Mouse (Mus musculus): ENCODE results near the gene Rab5b. TPM values are rescaled to one million over a fixed set of nuclear protein-coding genes. Genes with fewer than 3 reads are reported as not detected.
A peak's percentile ranks its signal among the peaks of the same experiment; 100 is the strongest.

Gene Rab5b
- polyA plus RNA-seq, 1 experiment from 2014 or later: 60.5 TPM

DNA sequence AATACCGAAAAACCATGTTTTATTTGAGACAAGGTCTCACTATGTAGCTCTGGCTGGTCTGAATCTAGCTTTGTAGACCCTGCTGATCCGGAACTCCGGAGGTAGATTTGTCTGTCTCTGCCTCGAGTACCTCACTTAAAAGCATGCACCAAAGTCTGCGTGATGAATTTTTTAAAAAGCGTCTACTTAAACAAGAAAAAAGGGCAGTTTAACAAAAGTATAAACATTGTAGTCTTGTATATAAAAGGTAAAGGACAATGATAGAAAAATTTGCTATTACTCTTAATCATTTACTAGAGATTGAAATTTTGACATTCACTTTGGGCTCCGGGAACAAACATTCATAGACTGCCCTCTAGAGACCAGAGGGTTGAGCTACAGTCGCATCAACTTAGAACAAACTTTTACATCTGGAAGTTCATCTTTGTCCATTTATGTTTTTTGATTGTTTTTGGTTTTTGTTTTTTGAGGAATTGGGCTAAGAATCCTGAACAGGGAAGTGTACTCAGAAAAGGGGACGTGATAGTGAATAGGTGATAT is 21.5 kb downstream of the Rab5b start:
- Histone ChIP-seq H3K4me1 (replicated peaks) (peaks cover 8% of the 10 kb centered on the region), H3K9ac (peak overlapping the region; percentile 57), H3K27ac (peak overlapping the region; percentile 33), H3K27me3 (replicated peaks) (no peaks in the 10 kb centered on the region), H3K4me3 (replicated peaks) (peak overlapping the region; percentile 61), H3K9me3 (no peaks in the 10 kb centered on the region), H3K4me2 (replicated peaks) (peak overlapping the region; percentile 78), H3K36me3 (no peaks in the 10 kb centered on the region)
- no peak for ATAC-seq
- WGBS: 2% methylated on average over 9 of the region's 9 CpGs

DNA sequence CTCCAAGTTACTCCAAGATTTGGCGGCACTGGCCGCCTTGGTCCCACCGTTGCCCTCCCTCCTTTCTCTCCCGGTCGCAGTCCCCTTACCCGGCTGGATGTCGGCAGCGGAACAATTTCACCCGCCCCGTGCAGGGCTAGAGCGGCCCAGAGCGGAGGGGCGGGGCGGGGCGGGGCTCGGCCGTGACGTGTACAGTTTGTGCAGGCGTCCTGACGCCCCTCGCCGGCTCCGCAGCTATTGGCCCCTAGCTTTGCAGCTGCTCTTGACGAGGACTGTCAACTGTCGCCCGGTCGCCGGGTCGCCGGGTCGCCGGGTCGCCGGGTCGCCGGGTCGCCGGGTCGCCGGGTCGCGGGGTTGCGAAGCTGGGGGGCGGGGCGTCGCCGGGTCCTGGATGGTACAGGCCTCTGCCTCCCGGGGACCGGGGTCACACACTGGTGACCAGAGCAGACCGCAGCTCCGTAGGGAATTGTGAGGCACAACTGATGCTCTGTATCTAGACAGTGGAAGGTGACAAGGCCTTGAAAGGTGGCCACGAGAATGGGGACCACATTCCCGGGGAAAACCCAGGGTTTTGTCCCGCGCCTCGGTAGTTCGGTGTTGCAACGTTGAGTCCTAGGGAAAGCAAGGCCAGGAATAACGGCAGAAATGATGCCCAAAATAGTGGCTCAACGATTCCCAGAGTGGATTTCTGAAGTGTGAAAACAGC is 22.1 kb downstream of the Rab5b start, which contains the start of gene Suox:
TSS of gene Suox (minus strand) at position 311 of the 706 bp plus-strand sequence.
- Histone ChIP-seq H3K4me1 (replicated peaks) (peaks cover 9% of the 10 kb centered on the region), H3K4me3 (replicated peaks) (peak within 1 kb of the TSS; percentile 61), H3K27me3 (replicated peaks) (no peaks in the 10 kb centered on the region), H3K27ac (peak within 1 kb of the TSS; percentile 33), H3K9me3 (no peaks in the 10 kb centered on the region), H3K4me2 (replicated peaks) (peak within 1 kb of the TSS; percentile 78), H3K9ac (peak within 1 kb of the TSS; percentile 57), H3K36me3 (no peaks in the 10 kb centered on the region)
- peak; percentile 90 for ATAC-seq
- WGBS: under 1% methylated on average over 60 of the region's 60 CpGs

DNA sequence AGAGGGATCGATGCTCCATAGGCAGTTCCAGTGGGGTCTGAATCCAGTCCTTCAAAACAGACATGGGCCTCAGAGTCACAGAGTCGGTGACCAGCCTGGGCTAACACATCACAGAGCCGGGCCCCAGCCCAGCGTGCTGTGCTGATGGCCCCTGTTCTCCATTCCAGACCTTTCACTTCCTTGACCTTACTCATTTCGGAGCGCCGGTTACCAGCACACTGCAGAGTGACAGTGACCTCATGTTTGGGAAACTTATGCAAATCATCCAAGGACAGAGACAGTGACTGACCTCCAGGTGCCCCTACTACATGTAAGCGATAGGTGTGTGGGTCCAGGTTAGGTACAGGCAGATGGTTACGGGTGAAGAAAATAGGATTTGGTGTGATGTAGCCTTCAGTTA is 24.9 kb downstream of the Rab5b start:
- Histone ChIP-seq H3K9me3 (no peaks in the 10 kb centered on the region), H3K9ac (no peak overlapping the region), H3K27me3 (replicated peaks) (no peaks in the 10 kb centered on the region), H3K27ac (no peak overlapping the region), H3K4me1 (replicated peaks) (peaks cover 9% of the 10 kb centered on the region), H3K4me2 (replicated peaks) (no peak overlapping the region), H3K4me3 (replicated peaks) (no peak overlapping the region), H3K36me3 (no peaks in the 10 kb centered on the region)
- no peak for ATAC-seq
- WGBS: 92% methylated on average over 9 of the region's 9 CpGs

DNA sequence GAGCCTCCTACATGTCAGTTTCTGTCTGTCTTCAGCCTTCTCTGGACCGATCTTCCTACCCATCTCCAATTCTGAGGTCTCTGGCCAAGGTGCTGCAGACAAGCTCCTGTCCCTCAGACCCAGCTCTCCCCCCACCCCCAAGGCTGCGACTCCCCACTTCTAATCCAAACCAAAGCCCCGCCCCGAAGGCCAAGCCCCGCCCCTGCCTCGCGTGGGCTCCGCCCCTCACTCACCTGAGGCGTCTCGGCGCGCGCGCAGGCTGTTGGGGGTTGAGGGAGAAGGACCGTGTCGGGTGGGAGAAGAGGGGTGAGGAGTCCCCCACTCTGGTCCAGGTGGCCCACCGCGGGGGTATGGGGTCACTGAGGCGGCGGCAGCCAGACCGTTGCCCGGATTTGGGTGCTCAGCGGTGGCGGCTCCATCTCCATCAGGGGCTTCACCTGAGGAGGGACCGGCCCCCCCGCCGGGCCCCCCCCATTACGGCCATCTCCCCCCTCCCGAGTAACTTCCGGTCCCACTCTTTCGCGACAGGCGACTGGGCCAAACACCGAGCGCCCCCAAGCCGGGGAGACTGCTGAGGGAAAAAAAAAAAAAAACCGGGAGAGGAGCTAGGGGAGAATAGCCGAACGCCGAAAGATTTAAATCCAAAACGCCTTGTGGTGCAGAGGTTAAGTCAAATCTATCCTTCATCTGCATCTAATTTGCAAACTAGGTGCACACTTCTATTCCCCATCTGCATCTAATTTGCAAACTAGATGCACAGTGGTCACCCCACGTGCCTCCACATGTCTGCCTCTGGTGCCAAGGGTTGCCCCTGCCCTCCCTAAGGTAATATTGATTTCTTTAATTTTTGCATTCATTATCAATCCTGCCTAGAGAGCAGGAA is 27.0 kb downstream of the Rab5b start:
- WGBS: under 1% methylated on average over 42 of the region's 42 CpGs
- Histone ChIP-seq H3K27me3 (replicated peaks) (no peaks in the 10 kb centered on the region), H3K4me2 (replicated peaks) (peak overlapping the region; percentile 84), H3K4me1 (replicated peaks) (peaks cover 9% of the 10 kb centered on the region), H3K27ac (peak overlapping the region; percentile 37; the same call in 1 of the 2 replicates), H3K9ac (peak overlapping the region; percentile 66), H3K9me3 (no peaks in the 10 kb centered on the region), H3K36me3 (no peaks in the 10 kb centered on the region), H3K4me3 (replicated peaks) (peak overlapping the region; percentile 77)
- ATAC-seq: peak; percentile 77

DNA sequence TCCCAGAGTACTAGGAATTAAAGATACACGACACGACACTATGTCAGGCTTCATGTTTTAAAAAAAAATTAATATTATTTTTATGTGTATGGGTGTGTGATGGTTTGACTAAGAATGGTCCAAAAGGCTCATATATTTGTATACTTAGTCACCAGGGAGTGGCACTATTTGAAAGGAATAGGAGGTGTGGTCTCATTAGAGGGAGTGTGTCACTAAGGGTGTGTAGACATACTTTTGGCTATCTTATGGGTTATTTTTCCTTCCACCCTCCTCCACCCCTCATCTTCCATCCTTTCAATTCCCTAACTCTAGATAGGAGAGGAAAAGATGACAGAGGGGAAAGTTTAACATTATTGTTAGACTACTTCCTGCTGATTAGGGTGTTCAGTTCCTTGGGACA is 30.3 kb downstream of the Rab5b start:
- no peaks in the 10 kb centered on the region for H3K9me3 ChIP-seq
- H3K4me1 ChIP-seq (replicated peaks): peaks cover 2% of the 10 kb centered on the region; the same call in 1 of the 2 replicates
- no peaks in the 10 kb centered on the region for H3K36me3 ChIP-seq
- H3K4me2 ChIP-seq (replicated peaks): no peak overlapping the region
- ATAC-seq: no peak
- H3K27me3 ChIP-seq (replicated peaks): no peaks in the 10 kb centered on the region
- H3K9ac ChIP-seq: no peak overlapping the region
- WGBS: 92% methylated on average over 2 of the region's 2 CpGs
- H3K27ac ChIP-seq: no peak overlapping the region
- H3K4me3 ChIP-seq (replicated peaks): no peak overlapping the region

DNA sequence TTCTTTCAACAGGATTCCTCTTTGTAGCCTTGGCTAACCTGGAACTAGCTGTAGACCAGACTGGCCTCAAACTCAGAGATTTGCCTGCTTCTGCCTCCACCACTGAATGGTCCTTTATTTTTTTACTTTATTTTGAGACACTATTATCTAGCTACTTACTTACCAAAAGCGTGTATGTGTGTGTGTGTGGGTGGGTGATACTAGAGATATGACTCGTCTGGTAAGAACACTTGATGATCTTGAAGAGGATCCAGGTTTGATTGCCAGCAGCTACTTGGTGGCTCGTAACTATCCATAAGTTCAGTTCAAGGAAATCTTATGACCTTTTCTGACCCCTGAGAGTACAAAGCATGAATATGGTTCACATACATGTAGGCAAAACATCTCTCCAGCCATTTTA is 30.8 kb downstream of the Rab5b start:
- Histone ChIP-seq H3K27me3 (replicated peaks) (no peaks in the 10 kb centered on the region), H3K9me3 (no peaks in the 10 kb centered on the region), H3K27ac (no peak overlapping the region), H3K4me1 (replicated peaks) (peaks cover 2% of the 10 kb centered on the region; the same call in 1 of the 2 replicates), H3K9ac (no peak overlapping the region), H3K4me3 (replicated peaks) (no peak overlapping the region), H3K4me2 (replicated peaks) (no peak overlapping the region), H3K36me3 (no peaks in the 10 kb centered on the region)
- ATAC-seq: no peak
- 87% methylated on average over 3 of the region's 3 CpGs for WGBS

DNA sequence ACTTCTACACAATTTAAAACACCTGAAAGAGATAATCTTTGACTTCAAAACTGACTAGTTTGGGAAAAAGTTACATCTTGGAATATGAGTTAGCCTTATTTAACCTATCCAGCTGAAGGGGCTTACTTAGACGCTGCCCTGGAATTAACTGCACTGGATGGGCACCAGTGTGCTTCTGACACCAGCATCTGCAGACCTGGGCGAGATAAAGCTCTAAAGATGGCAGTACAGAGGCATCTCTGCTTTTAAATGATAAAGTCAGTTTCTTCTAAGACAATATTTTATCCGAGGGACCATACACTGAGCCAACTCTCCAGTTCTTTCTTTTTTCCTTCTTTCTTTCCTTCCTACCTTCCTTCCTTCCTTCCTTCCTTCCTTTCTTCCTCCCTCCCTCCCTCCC is 31.3 kb downstream of the Rab5b start:
- no peak for ATAC-seq
- peaks cover 2% of the 10 kb centered on the region; the same call in 1 of the 2 replicates for H3K4me1 ChIP-seq (replicated peaks)
- H3K4me3 ChIP-seq (replicated peaks): no peak overlapping the region
- H3K36me3 ChIP-seq: no peaks in the 10 kb centered on the region
- no peak overlapping the region for H3K27ac ChIP-seq
- H3K27me3 ChIP-seq (replicated peaks): no peaks in the 10 kb centered on the region
- H3K4me2 ChIP-seq (replicated peaks): no peak overlapping the region
- no peak overlapping the region for H3K9ac ChIP-seq
- no peaks in the 10 kb centered on the region for H3K9me3 ChIP-seq
- 73% methylated on average over 3 of the region's 3 CpGs for WGBS

DNA sequence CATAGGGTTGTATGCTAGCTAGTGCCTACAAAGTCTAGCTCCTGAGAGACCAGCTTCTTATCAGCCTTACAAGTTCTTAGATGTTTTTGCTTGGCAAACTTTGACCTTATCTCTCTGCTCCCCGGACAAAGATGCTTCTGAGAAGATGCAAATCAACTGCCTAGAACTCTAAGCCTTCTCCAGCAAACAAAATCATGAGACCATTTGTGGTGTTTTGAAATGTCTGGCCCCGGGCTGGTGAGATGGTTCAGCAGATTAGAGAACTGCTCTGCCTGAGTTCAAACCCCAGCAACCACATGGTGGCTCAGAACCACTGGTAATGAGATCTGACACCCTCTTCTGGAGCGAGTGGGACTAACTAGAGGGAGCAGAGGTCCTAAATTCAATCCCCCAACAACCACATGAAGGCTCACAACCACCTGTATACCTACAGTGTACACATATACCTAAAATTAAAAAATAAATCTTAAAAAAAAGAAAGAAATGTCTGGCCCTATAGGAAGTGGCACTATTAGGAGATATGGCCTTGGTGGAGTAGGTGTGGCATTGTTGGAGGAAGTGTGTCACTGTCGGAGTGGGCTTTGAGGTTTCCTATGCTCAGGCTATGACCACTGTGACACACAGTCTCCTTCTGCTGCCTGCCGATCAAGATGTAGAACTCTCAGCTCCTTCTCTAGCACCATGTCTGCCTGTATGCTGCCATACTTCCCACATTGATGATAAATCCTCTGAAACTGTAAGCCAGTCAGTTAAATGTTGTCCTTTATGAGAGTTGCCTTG is 32.4 kb downstream of the Rab5b start:
- no peak overlapping the region for H3K4me3 ChIP-seq (replicated peaks)
- no peak overlapping the region for H3K4me2 ChIP-seq (replicated peaks)
- no peak overlapping the region for H3K27ac ChIP-seq
- H3K4me1 ChIP-seq (replicated peaks): no peaks in the 10 kb centered on the region
- H3K9ac ChIP-seq: no peak overlapping the region
- H3K27me3 ChIP-seq (replicated peaks): no peaks in the 10 kb centered on the region
- H3K36me3 ChIP-seq: no peaks in the 10 kb centered on the region
- 56% methylated on average over 5 of the region's 5 CpGs for WGBS
- no peaks in the 10 kb centered on the region for H3K9me3 ChIP-seq
- no peak for ATAC-seq

DNA sequence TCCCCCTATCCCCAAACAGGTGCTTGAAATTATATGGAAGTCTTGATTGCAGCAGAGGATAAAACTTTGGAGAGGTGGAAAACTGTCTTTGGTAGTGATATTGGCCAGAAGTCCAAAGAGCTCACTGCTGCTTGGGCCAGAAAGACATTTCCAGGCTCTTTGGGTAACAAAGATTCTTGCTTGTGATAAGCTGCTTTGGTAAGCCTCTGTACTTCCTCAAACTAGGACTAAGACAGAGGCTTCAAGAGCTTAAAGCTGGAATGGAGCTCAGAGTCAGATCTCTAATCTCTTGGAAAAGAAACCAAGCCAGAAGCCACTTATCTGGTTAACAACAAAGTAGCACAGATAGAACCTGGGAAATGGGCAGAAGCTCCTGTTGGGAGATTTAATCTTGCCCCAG is 33.6 kb downstream of the Rab5b start:
- Histone ChIP-seq H3K36me3 (no peaks in the 10 kb centered on the region), H3K4me3 (replicated peaks) (no peak overlapping the region), H3K27me3 (replicated peaks) (no peaks in the 10 kb centered on the region), H3K9ac (no peak overlapping the region), H3K4me1 (replicated peaks) (no peaks in the 10 kb centered on the region), H3K27ac (no peak overlapping the region), H3K4me2 (replicated peaks) (no peak overlapping the region), H3K9me3 (no peaks in the 10 kb centered on the region)
- no peak for ATAC-seq

DNA sequence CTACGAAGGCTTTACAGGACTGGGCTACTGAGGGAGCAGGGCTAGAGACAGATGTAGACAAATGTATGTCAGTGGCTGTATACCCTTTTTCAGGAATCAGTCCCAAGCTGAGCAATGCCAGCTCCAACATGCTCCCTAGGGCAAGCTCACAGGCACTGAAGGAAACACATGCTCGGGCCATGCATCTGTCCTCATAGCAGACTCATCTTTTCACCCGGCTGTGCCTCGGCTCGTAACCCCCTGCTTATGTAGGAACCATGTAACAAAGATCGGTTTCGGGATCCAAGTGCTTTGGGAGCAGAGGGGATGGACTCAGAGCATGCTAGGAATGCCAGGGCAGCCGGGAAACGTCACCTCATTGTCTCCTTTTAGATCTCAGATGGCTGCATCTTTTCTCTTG is 36.6 kb downstream of the Rab5b start:
- ATAC-seq: no peak
- WGBS: 39% methylated on average over 9 of the region's 9 CpGs

DNA sequence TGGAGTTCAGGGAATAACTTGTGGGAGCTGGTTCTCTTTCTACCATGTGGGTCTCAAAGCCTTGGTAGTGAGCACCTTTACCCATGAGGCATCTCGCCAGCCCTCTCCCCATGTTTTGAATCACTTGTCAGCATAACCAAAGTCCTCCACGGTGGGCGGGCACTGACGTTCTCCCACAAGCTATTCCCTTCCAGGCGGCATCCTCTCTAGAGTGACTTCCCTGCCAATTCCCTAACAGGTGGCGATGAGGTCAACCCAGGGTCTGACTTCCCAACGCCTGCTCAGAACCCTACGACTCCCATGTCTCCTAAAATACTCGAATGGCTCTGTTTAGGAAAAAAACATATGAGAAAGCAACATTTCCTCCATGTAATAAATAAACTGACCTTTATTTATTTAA is 38.2 kb downstream of the Rab5b start:
- H3K27me3 ChIP-seq (replicated peaks): no peaks in the 10 kb centered on the region
- no peak for ATAC-seq
- H3K9ac ChIP-seq: no peak overlapping the region
- H3K4me3 ChIP-seq (replicated peaks): no peak overlapping the region
- H3K36me3 ChIP-seq: no peaks in the 10 kb centered on the region
- no peak overlapping the region for H3K4me2 ChIP-seq (replicated peaks)
- no peaks in the 10 kb centered on the region for H3K9me3 ChIP-seq
- 50% methylated on average over 9 of the region's 9 CpGs for WGBS
- no peaks in the 10 kb centered on the region for H3K4me1 ChIP-seq (replicated peaks)
- no peak overlapping the region for H3K27ac ChIP-seq

More for the DNA sequence above, 36.6 kb downstream of the Rab5b start:
- H3K4me1 ChIP-seq (replicated peaks): no peaks in the 10 kb centered on the region
- no peaks in the 10 kb centered on the region for H3K36me3 ChIP-seq
- H3K27ac ChIP-seq: no peak overlapping the region
- H3K9ac ChIP-seq: no peak overlapping the region
- no peak overlapping the region for H3K4me3 ChIP-seq (replicated peaks)
- H3K27me3 ChIP-seq (replicated peaks): no peaks in the 10 kb centered on the region
- no peak overlapping the region for H3K4me2 ChIP-seq (replicated peaks)
- no peaks in the 10 kb centered on the region for H3K9me3 ChIP-seq

DNA sequence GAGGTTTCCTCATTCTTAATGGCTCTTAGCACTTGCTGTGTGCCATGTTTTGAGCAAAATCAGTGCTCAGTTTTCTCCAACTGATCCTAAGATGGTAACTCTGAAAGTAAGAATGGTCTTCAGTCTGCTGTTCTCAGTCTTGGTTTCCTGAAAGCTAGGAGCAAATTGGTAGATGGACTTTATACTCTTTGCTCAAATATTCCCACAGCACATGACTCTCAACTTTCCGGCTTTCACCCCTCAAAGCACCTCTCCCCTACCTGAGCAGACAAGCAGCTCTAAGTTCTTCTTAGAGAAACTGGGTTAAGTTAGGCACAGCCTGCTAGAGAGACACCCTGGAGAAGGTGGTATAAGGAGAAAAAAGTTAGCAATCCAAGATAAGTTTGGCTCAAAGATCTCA is 39.3 kb downstream of the Rab5b start:
- Histone ChIP-seq H3K9me3 (no peaks in the 10 kb centered on the region), H3K36me3 (no peaks in the 10 kb centered on the region), H3K4me1 (replicated peaks) (no peaks in the 10 kb centered on the region), H3K27ac (no peak overlapping the region), H3K9ac (no peak overlapping the region), H3K4me3 (replicated peaks) (no peak overlapping the region), H3K4me2 (replicated peaks) (no peak overlapping the region), H3K27me3 (replicated peaks) (no peaks in the 10 kb centered on the region)
- 67% methylated on average over 1 of the region's 1 CpGs for WGBS
- no peak for ATAC-seq
